Mouse (Mus musculus): ENCODE measurements around the gene Anks1b. TPM values are rescaled to one million over a fixed set of nuclear protein-coding genes. Genes with fewer than 3 reads are reported as not detected.

The Anks1b gene
- polyA plus RNA-seq, 1 experiment, result 1.9 TPM

GRCm38 (mm10) chr10:90771046-90771445 lies 897.7 kb downstream of the Anks1b start:
- TF ChIP-seq POLR2A (IDR thresholded peaks at IDR 0.05; ENCODE audit: control insufficient read depth, low read depth, low read length) (no peak), CTCF (IDR thresholded peaks at IDR 0.05; ENCODE audit: control insufficient read depth, insufficient read depth, insufficient replicate concordance, low read depth, low read length) (no peak)
- H3K36me3 ChIP-seq (ENCODE audit: control insufficient read depth, insufficient read depth, low read length), result no peaks in the 10 kb centered on the region
- H3K27ac ChIP-seq (ENCODE audit: control insufficient read depth, insufficient read depth, low read depth, low read length), result no peak overlapping the region
- H3K4me3 ChIP-seq (ENCODE audit: control insufficient read depth, low read depth, low read length), result no peak overlapping the region
- no peaks in the 10 kb centered on the region for H3K27me3 ChIP-seq (ENCODE audit: control insufficient read depth, insufficient read depth, low read length)
- no peaks in the 10 kb centered on the region for H3K4me1 ChIP-seq (ENCODE audit: control insufficient read depth, insufficient read depth, low read length)

GRCm38 (mm10) chr10:90771471-90772226 lies 898.3 kb downstream of the Anks1b start:
- no peak for TF ChIP-seq CTCF (IDR thresholded peaks at IDR 0.05; ENCODE audit: control insufficient read depth, insufficient read depth, insufficient replicate concordance, low read depth, low read length)
- TF ChIP-seq POLR2A (IDR thresholded peaks at IDR 0.05; ENCODE audit: control insufficient read depth, low read depth, low read length), result no peak
- Histone ChIP-seq H3K36me3 (ENCODE audit: control insufficient read depth, insufficient read depth, low read length) (no peaks in the 10 kb centered on the region), H3K4me3 (ENCODE audit: control insufficient read depth, low read depth, low read length) (no peak overlapping the region)

GRCm38 (mm10) chr10:90779561-90780400 lies 906.5 kb downstream of the Anks1b start:
- no peaks in the 10 kb centered on the region for H3K4me1 ChIP-seq (ENCODE audit: control insufficient read depth, insufficient read depth, low read length)
- H3K27me3 ChIP-seq (ENCODE audit: control insufficient read depth, insufficient read depth, low read length), result no peaks in the 10 kb centered on the region
- no peak overlapping the region for H3K4me3 ChIP-seq (ENCODE audit: control insufficient read depth, low read depth, low read length)
- no peak for TF ChIP-seq POLR2A (IDR thresholded peaks at IDR 0.05; ENCODE audit: control insufficient read depth, low read depth, low read length)
- no peak for TF ChIP-seq CTCF (IDR thresholded peaks at IDR 0.05; ENCODE audit: control insufficient read depth, insufficient read depth, insufficient replicate concordance, low read depth, low read length)
- no peak overlapping the region for H3K27ac ChIP-seq (ENCODE audit: control insufficient read depth, insufficient read depth, low read depth, low read length)
- no peaks in the 10 kb centered on the region for H3K36me3 ChIP-seq (ENCODE audit: control insufficient read depth, insufficient read depth, low read length)

More at GRCm38 (mm10) chr10:90771471-90772226, 898.3 kb downstream of the Anks1b start:
- no peaks in the 10 kb centered on the region for H3K27me3 ChIP-seq (ENCODE audit: control insufficient read depth, insufficient read depth, low read length)
- H3K4me1 ChIP-seq (ENCODE audit: control insufficient read depth, insufficient read depth, low read length), result no peaks in the 10 kb centered on the region
- no peak overlapping the region for H3K27ac ChIP-seq (ENCODE audit: control insufficient read depth, insufficient read depth, low read depth, low read length)

- H3K4me3 ChIP-seq (ENCODE audit: control insufficient read depth, low read depth, low read length), result no peak overlapping the region
- H3K36me3 ChIP-seq (ENCODE audit: control insufficient read depth, insufficient read depth, low read length), result no peaks in the 10 kb centered on the region
- H3K27ac ChIP-seq (ENCODE audit: control insufficient read depth, insufficient read depth, low read depth, low read length), result no peak overlapping the region
- H3K27me3 ChIP-seq (ENCODE audit: control insufficient read depth, insufficient read depth, low read length), result no peaks in the 10 kb centered on the region
- TF ChIP-seq POLR2A (IDR thresholded peaks at IDR 0.05; ENCODE audit: control insufficient read depth, low read depth, low read length), result no peak
- no peak for TF ChIP-seq CTCF (IDR thresholded peaks at IDR 0.05; ENCODE audit: control insufficient read depth, insufficient read depth, insufficient replicate concordance, low read depth, low read length)
- no peaks in the 10 kb centered on the region for H3K4me1 ChIP-seq (ENCODE audit: control insufficient read depth, insufficient read depth, low read length)
These were observed 911.8 kb downstream of the Anks1b start for GRCm38 (mm10) chr10:90784981-90785650.

- Histone ChIP-seq H3K36me3 (ENCODE audit: control insufficient read depth, insufficient read depth, low read length) (no peaks in the 10 kb centered on the region), H3K27ac (ENCODE audit: control insufficient read depth, insufficient read depth, low read depth, low read length) (no peak overlapping the region), H3K4me3 (ENCODE audit: control insufficient read depth, low read depth, low read length) (no peak overlapping the region), H3K4me1 (ENCODE audit: control insufficient read depth, insufficient read depth, low read length) (no peaks in the 10 kb centered on the region), H3K27me3 (ENCODE audit: control insufficient read depth, insufficient read depth, low read length) (no peaks in the 10 kb centered on the region)
- TF ChIP-seq POLR2A (IDR thresholded peaks at IDR 0.05; ENCODE audit: control insufficient read depth, low read depth, low read length), result no peak
These were observed 912.4 kb downstream of the Anks1b start for GRCm38 (mm10) chr10:90785680-90786079.

GRCm38 (mm10) chr10:90803112-90803511 lies 929.8 kb downstream of the Anks1b start:
- H3K27me3 ChIP-seq (ENCODE audit: control insufficient read depth, insufficient read depth, low read length), result no peaks in the 10 kb centered on the region
- H3K36me3 ChIP-seq (ENCODE audit: control insufficient read depth, insufficient read depth, low read length), result no peaks in the 10 kb centered on the region
- no peaks in the 10 kb centered on the region for H3K4me1 ChIP-seq (ENCODE audit: control insufficient read depth, insufficient read depth, low read length)
- H3K27ac ChIP-seq (ENCODE audit: control insufficient read depth, insufficient read depth, low read depth, low read length), result no peak overlapping the region
- H3K4me3 ChIP-seq (ENCODE audit: control insufficient read depth, low read depth, low read length), result no peak overlapping the region
- TF ChIP-seq POLR2A (IDR thresholded peaks at IDR 0.05; ENCODE audit: control insufficient read depth, low read depth, low read length), result no peak
- peak; percentile 13; the same call in 1 of the 2 replicates for TF ChIP-seq CTCF (IDR thresholded peaks at IDR 0.05; ENCODE audit: control insufficient read depth, insufficient read depth, insufficient replicate concordance, low read depth, low read length)

GRCm38 (mm10) chr10:90804602-90805095 lies 931.3 kb downstream of the Anks1b start:
- no peak overlapping the region for H3K4me3 ChIP-seq (ENCODE audit: control insufficient read depth, low read depth, low read length)
- TF ChIP-seq CTCF (IDR thresholded peaks at IDR 0.05; ENCODE audit: control insufficient read depth, insufficient read depth, insufficient replicate concordance, low read depth, low read length) (no peak), POLR2A (IDR thresholded peaks at IDR 0.05; ENCODE audit: control insufficient read depth, low read depth, low read length) (no peak)
- no peak overlapping the region for H3K27ac ChIP-seq (ENCODE audit: control insufficient read depth, insufficient read depth, low read depth, low read length)
- no peaks in the 10 kb centered on the region for H3K4me1 ChIP-seq (ENCODE audit: control insufficient read depth, insufficient read depth, low read length)
- no peaks in the 10 kb centered on the region for H3K27me3 ChIP-seq (ENCODE audit: control insufficient read depth, insufficient read depth, low read length)
- no peaks in the 10 kb centered on the region for H3K36me3 ChIP-seq (ENCODE audit: control insufficient read depth, insufficient read depth, low read length)

Measured in testis, adult 2 months (tissue).